Mouse (Mus musculus) CD4-positive naive resting alpha-beta T cell, adult 57 days (primary cell): ENCODE measurements around the gene Capg. TPM values are rescaled to one million over a fixed set of nuclear protein-coding genes. Genes with fewer than 3 reads are reported as not detected.

Experiments used
- total RNA-seq: library from RNA; stranded (reverse); gene quantifications from one replicate; pipeline ENCODE4 v1.2.4, GENCODE M21; 2023

Capg gene
- total RNA-seq, result 38.6 TPM

GRCm38 (mm10) chr6:72544283-72544987, at the start of gene Capg:
Gene Capg, plus strand, starts transcription at chr6:72544391.

GRCm38 (mm10) chr6:72521607-72522006, 22.6 kb upstream of the Capg start, which contains the start of gene Sh2d6:
Gene Sh2d6, minus strand, starts transcription at chr6:72521707.

GRCm38 (mm10) chr6:72597956-72598753, 54.0 kb downstream of the Capg start, which contains the start of the genes Elmod3 and Retsat:
Gene Elmod3, minus strand, starts transcription at chr6:72598413.
Gene Retsat, plus strand, starts transcription at chr6:72598475.

Other genes with a start within 250 kb of the Capg start
- gene Sftpb, start 239.8 kb upstream of the Capg start, total RNA-seq, result not detected
- gene Usp39, start 199.2 kb upstream of the Capg start, total RNA-seq, result 44.4 TPM
- gene 0610030E20Rik, start 197.1 kb upstream of the Capg start, total RNA-seq, result 38.2 TPM
- 1.0 TPM for gene Tmem150a, start 188.9 kb upstream of the Capg start, total RNA-seq
- gene Rnf181, start 177.4 kb upstream of the Capg start, total RNA-seq, result 73.6 TPM
- gene Vamp5, start 163.9 kb upstream of the Capg start, total RNA-seq, result 10.3 TPM
- gene Vamp8, start 153.7 kb upstream of the Capg start, total RNA-seq, result 70.9 TPM
- gene Ggcx, start 130.1 kb upstream of the Capg start, total RNA-seq, result 10.6 TPM
- gene Mat2a, start 104.8 kb upstream of the Capg start, total RNA-seq, result 248 TPM
- not detected for gene Sh2d6, start 22.7 kb upstream of the Capg start, total RNA-seq
- gene Elmod3, start 54.0 kb downstream of the Capg start, total RNA-seq, result 12.1 TPM
- 6.8 TPM for gene Retsat, start 54.1 kb downstream of the Capg start, total RNA-seq
- 194 TPM for gene Tgoln1, start 72.6 kb downstream of the Capg start, total RNA-seq
- gene Tcf7l1, start 244.9 kb downstream of the Capg start, total RNA-seq, result 3.1 TPM